Mouse (Mus musculus): ENCODE results near the gene Hist1h3g.

DNA sequence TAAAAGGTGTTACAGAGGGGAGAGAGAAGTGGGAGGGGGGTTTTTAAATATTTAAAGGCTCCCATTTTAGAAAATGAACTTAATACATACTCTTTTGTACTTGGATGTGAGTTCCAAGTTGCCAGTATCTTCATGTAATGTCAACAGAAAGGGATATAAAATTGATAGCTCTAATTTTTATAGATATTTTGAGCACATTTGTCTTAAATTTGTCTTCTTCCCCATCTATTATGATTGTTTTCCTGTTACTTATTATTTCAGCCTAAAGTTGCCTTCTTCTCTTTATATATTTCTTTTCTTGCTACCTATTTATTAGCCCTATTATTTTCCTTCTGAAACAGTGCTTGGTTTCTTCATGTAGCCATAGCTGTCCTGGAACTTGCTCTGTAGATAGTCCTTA lies 17.7 kb downstream of the Hist1h3g start, which contains the start of gene Hist1h1d:
- TF ChIP-seq EP300 (IDR thresholded peaks at IDR 0.05; ENCODE audit: insufficient read depth, low read depth, low read length) (no peak), CTCF (IDR thresholded peaks at IDR 0.05) (no peak), POLR2A (IDR thresholded peaks at IDR 0.05; ENCODE audit: insufficient read depth, low read depth, low read length) (no peak)
